Comparison of ENCODE assay signal across 27 mouse cellular contexts in genomic region chr2:135970902-135971301, GRCm38 (mm10).
A peak's percentile ranks its signal among the peaks of the same experiment; 100 is the strongest.
DNase-seq lines count a peak whose midpoint lies in the region; ATAC-seq and TF ChIP-seq lines count a peak whose summit lies in the region.
"Had no signal": no experiment of that assay in that cellular context is flagged by ENCODE, and none has a peak within 500 bp of the region (broad histone marks: within the 10 kb centered on the region; RNA-seq: fewer than 3 reads in every experiment).

No protein-coding gene starts in this region.

- no peak for TF ChIP-seq CTCF in left cerebral cortex, adult 2 months (IDR thresholded peaks at IDR 0.05)

- no peaks in the 10 kb centered on the region for H3K27me3 ChIP-seq in midbrain, embryonic 13.5 days
- H3K27me3 ChIP-seq: embryonic facial prominence, embryonic 13.5 days; forebrain, embryonic 12.5 days; forebrain, embryonic 15.5 days; hindbrain, embryonic 13.5 days; intestine, embryonic 15.5 days had no signal

- no peak overlapping the region for H3K4me2 ChIP-seq in midbrain, embryonic 13.5 days (replicated peaks)
- H3K4me2 ChIP-seq: embryonic facial prominence, embryonic 13.5 days; forebrain, embryonic 12.5 days; forebrain, embryonic 15.5 days; heart, embryonic 11.5 days; hindbrain, embryonic 13.5 days; intestine, embryonic 15.5 days had no signal

- no peaks in the 10 kb centered on the region for H3K9me3 ChIP-seq in midbrain, embryonic 13.5 days
- H3K9me3 ChIP-seq: embryonic facial prominence, embryonic 10.5 days; embryonic facial prominence, embryonic 13.5 days; forebrain, embryonic 12.5 days; forebrain, embryonic 15.5 days; hindbrain, embryonic 10.5 days; hindbrain, embryonic 13.5 days; intestine, embryonic 15.5 days had no signal

- no peak overlapping the region for H3K4me3 ChIP-seq in left cerebral cortex, adult 2 months
- H3K4me3 ChIP-seq in midbrain, embryonic 13.5 days (replicated peaks), result no peak overlapping the region
- H3K4me3 ChIP-seq: embryonic facial prominence, embryonic 10.5 days; embryonic facial prominence, embryonic 13.5 days; erythroblast, embryonic 14.5 days; forebrain, embryonic 12.5 days; forebrain, embryonic 15.5 days; hindbrain, embryonic 10.5 days; hindbrain, embryonic 13.5 days; intestine, embryonic 15.5 days had no signal

- intact Hi-C loops in left cerebral cortex, adult 2 months (cut with DNase I), result loop anchor here (5.0 kb wide), 1 partner anchor 86 kb away; no protein-coding TSS in a partner anchor
- intact Hi-C loops in left cerebral cortex, postnatal 4 days (cut with DNase I), result no loop called here

- H3K27ac ChIP-seq in left cerebral cortex, adult 2 months, result peak overlapping the region; percentile 80
- H3K27ac ChIP-seq in midbrain, embryonic 13.5 days, result no peak overlapping the region
- H3K27ac ChIP-seq: embryonic facial prominence, embryonic 10.5 days; embryonic facial prominence, embryonic 13.5 days; forebrain, embryonic 12.5 days; forebrain, embryonic 15.5 days; hindbrain, embryonic 10.5 days; hindbrain, embryonic 13.5 days; intestine, embryonic 15.5 days had no signal

- no peak overlapping the region for H3K9ac ChIP-seq in midbrain, embryonic 13.5 days (replicated peaks)
- H3K9ac ChIP-seq: embryonic facial prominence, embryonic 13.5 days; forebrain, embryonic 12.5 days; forebrain, embryonic 15.5 days; hindbrain, embryonic 13.5 days; intestine, embryonic 15.5 days had no signal

- peaks cover 4% of the 10 kb centered on the region; the same call in 1 of the 2 replicates for H3K4me1 ChIP-seq in midbrain, embryonic 13.5 days (replicated peaks)
- H3K4me1 ChIP-seq: embryonic facial prominence, embryonic 13.5 days; hindbrain, embryonic 10.5 days; intestine, embryonic 15.5 days had no signal

- peak; percentile 70 for ATAC-seq in frontal cortex, adult (ENCODE audit: low TSS enrichment)
- no peak for ATAC-seq in midbrain, embryonic 13.5 days
- ATAC-seq: activated CD4-positive, CD25-positive, alpha-beta regulatory T cell, adult 4 months; forebrain, embryonic 15.5 days; hindbrain, embryonic 16.5 days; intestine, embryonic 15.5 days had no signal

- H3K36me3 ChIP-seq in midbrain, embryonic 13.5 days, result peaks cover 18% of the 10 kb centered on the region
- H3K36me3 ChIP-seq: embryonic facial prominence, embryonic 10.5 days; forebrain, embryonic 15.5 days; intestine, embryonic 15.5 days had no signal

- 93% methylated on average over 4 of the region's 4 CpGs for WGBS in midbrain, embryonic 13.5 days

- DNase-seq in frontal cortex, postnatal 25 days (ENCODE audit: low spot score in 2 of 2), result no peak
- no peak for DNase-seq in left cerebral cortex, adult 2 months (ENCODE audit: extremely low spot score in 1 of 2, low spot score in 2 of 2)
- DNase-seq in left cerebral cortex, postnatal 4 days, result no peak
- peak; percentile 64 for DNase-seq in brain, adult 2 months (ENCODE audit: low read depth, low spot score)
- DNase-seq: adrenal gland, postnatal 10 days; adrenal gland, postnatal 36 days; cerebellum, adult 11 months; cerebellum, adult 2 months; cerebellum, adult 9-11 months; cerebellum, postnatal 25 days; embryo, embryonic 11 days; gastrocnemius, postnatal 10 days; gastrocnemius, postnatal 36 days; heart, postnatal 36 days had no signal
